Comparison of ENCODE assay signal across 8 mouse cellular contexts in genomic region chr2:34799357-34800256, GRCm38 (mm10). TPM values are rescaled to one million over a fixed set of nuclear protein-coding genes. Genes with fewer than 3 reads are reported as not detected.
DNase-seq lines count a peak whose midpoint lies in the region; ATAC-seq and TF ChIP-seq lines count a peak whose summit lies in the region.

Rabepk (minus strand) TSS chr2:34799912.

- peaks cover 4% of the 10 kb centered on the region; the same call in 1 of the 2 replicates for H3K36me3 ChIP-seq in ES-E14 (ENCODE audit: control insufficient read depth, insufficient read depth, low read length, poor library complexity, severe bottlenecking)
- H3K36me3 ChIP-seq in forebrain, embryonic 13.5 days (ENCODE audit: poor library complexity, severe bottlenecking), result 0 out of 2 replicates have a peak, but pooled peaks cover 4% of the 10 kb centered on the region
- peaks cover 16% of the 10 kb centered on the region; the same call in 1 of the 2 replicates for H3K36me3 ChIP-seq in heart, postnatal 0 days (replicated peaks; ENCODE audit: control insufficient read depth, insufficient read depth, low read length)
- peaks cover 3% of the 10 kb centered on the region; the same call in 1 of the 2 replicates for H3K36me3 ChIP-seq in neural tube, embryonic 14.5 days (ENCODE audit: control insufficient read depth, insufficient read depth, low read length)
- H3K36me3 ChIP-seq in testis, adult 2 months (ENCODE audit: control insufficient read depth, insufficient read depth, low read length), result no peaks in the 10 kb centered on the region

- H3K27me3 ChIP-seq in forebrain, embryonic 13.5 days, result no peaks in the 10 kb centered on the region
- no peaks in the 10 kb centered on the region for H3K27me3 ChIP-seq in heart, postnatal 0 days (ENCODE audit: control insufficient read depth, insufficient read depth, low read length)
- no peaks in the 10 kb centered on the region for H3K27me3 ChIP-seq in neural tube, embryonic 14.5 days (ENCODE audit: control insufficient read depth, insufficient read depth, low read length)
- no peaks in the 10 kb centered on the region for H3K27me3 ChIP-seq in testis, adult 2 months (ENCODE audit: control insufficient read depth, insufficient read depth, low read length)

- peak; percentile 69 for ATAC-seq in cerebellum, adult (ENCODE audit: insufficient number of reproducible peaks, low FRiP score, low TSS enrichment)
- peak; percentile 57 for ATAC-seq in forebrain, embryonic 13.5 days
- peak; percentile 58 for ATAC-seq in heart, postnatal 0 days (ENCODE audit: insufficient read depth, low read depth)
- peak; percentile 60 for ATAC-seq in neural tube, embryonic 14.5 days (ENCODE audit: low read depth)

- no peak for TF ChIP-seq CTCF in heart, postnatal 0 days (IDR thresholded peaks at IDR 0.05; ENCODE audit: low read depth)
- TF ChIP-seq CTCF in testis, adult 2 months (IDR thresholded peaks at IDR 0.05; ENCODE audit: control insufficient read depth, insufficient read depth, insufficient replicate concordance, low read depth, low read length), result no peak

- TF ChIP-seq EP300 in heart, postnatal 0 days (IDR thresholded peaks at IDR 0.05; ENCODE audit: low read depth), result no peak

- H3K4me2 ChIP-seq in forebrain, embryonic 13.5 days, result peak within 1 kb of the TSS; percentile 89
- peak within 1 kb of the TSS; percentile 98 for H3K4me2 ChIP-seq in heart, postnatal 0 days (ENCODE audit: low read depth, low read length)
- H3K4me2 ChIP-seq in neural tube, embryonic 14.5 days (ENCODE audit: low read depth, low read length), result peak within 1 kb of the TSS; percentile 80

- H3K4me3 ChIP-seq in ES-E14 (ENCODE audit: insufficient read depth in 1 of 2, low read depth in 1 of 2, low read length in 2 of 2, poor library complexity in 1 of 2, severe bottlenecking in 1 of 2), result peak within 1 kb of the TSS; percentile 79 to 88
- H3K4me3 ChIP-seq in forebrain, embryonic 13.5 days, result peak within 1 kb of the TSS; percentile 60
- H3K4me3 ChIP-seq in heart, postnatal 0 days (ENCODE audit: low read depth, low read length), result peak within 1 kb of the TSS; percentile 78
- peak within 1 kb of the TSS; percentile 59 for H3K4me3 ChIP-seq in neural tube, embryonic 14.5 days (ENCODE audit: low read depth, low read length)
- H3K4me3 ChIP-seq in testis, adult 2 months (ENCODE audit: control insufficient read depth, low read depth, low read length), result peak within 1 kb of the TSS; percentile 100

- peak; percentile 82 for DNase-seq in ES-E14 (ENCODE audit: low read depth, low spot score)
- DNase-seq in heart, postnatal 0 days (ENCODE audit: low spot score), result peak; percentile 90
- DNase-seq in kidney, postnatal 4 days, result peak; percentile 89 to 93
- DNase-seq in lung, adult 18-20 months, result peak; percentile 89 to 93

- in situ Hi-C loops in ES-E14 (cut with MboI; ENCODE audit: low sequenced_read_pairs in 2 of 2, unreplicated experiment in 2 of 2), result no loop called here

- H3K27ac ChIP-seq in ES-E14 (ENCODE audit: insufficient read depth, low read depth, low read length, poor library complexity, severe bottlenecking), result 0 out of 2 replicates have a peak within 1 kb of the TSS, but pooled peaks have one; percentile 14
- H3K27ac ChIP-seq in forebrain, embryonic 13.5 days, result no peak within 1 kb of the TSS
- H3K27ac ChIP-seq in heart, postnatal 0 days (ENCODE audit: low read depth), result peak within 1 kb of the TSS; percentile 77
- no peak within 1 kb of the TSS for H3K27ac ChIP-seq in neural tube, embryonic 14.5 days (ENCODE audit: low read depth, low read length)
- H3K27ac ChIP-seq in testis, adult 2 months (ENCODE audit: control insufficient read depth, insufficient read depth, low read depth, low read length), result peak within 1 kb of the TSS; percentile 93

- 5% methylated on average over 44 of the region's 44 CpGs for WGBS in forebrain, embryonic 13.5 days
- WGBS in heart, postnatal 0 days, result 3% methylated on average over 44 of the region's 44 CpGs
- 6% methylated on average over 44 of the region's 44 CpGs for WGBS in neural tube, embryonic 14.5 days

- TF ChIP-seq POLR2A in testis, adult 2 months (IDR thresholded peaks at IDR 0.05; ENCODE audit: control insufficient read depth, low read depth, low read length), result peak; percentile 94

- H3K9me3 ChIP-seq in ES-E14 (ENCODE audit: control insufficient read depth, insufficient read depth, low read depth, low read length), result no peaks in the 10 kb centered on the region
- H3K9me3 ChIP-seq in forebrain, embryonic 13.5 days (replicated peaks), result no peaks in the 10 kb centered on the region
- no peaks in the 10 kb centered on the region for H3K9me3 ChIP-seq in heart, postnatal 0 days (replicated peaks; ENCODE audit: control insufficient read depth, low read length)
- no peaks in the 10 kb centered on the region for H3K9me3 ChIP-seq in neural tube, embryonic 14.5 days (ENCODE audit: control insufficient read depth, low read length)

- no peaks in the 10 kb centered on the region for H3K4me1 ChIP-seq in ES-E14 (ENCODE audit: control insufficient read depth in 2 of 2, insufficient read depth in 2 of 2, low read length in 2 of 2, poor library complexity in 1 of 2)
- peaks cover 27% of the 10 kb centered on the region for H3K4me1 ChIP-seq in forebrain, embryonic 13.5 days
- peaks cover 22% of the 10 kb centered on the region for H3K4me1 ChIP-seq in heart, postnatal 0 days (ENCODE audit: control insufficient read depth, insufficient read depth)
- H3K4me1 ChIP-seq in neural tube, embryonic 14.5 days (ENCODE audit: control insufficient read depth, insufficient read depth, low read length), result peaks cover 14% of the 10 kb centered on the region
- H3K4me1 ChIP-seq in testis, adult 2 months (ENCODE audit: control insufficient read depth, insufficient read depth, low read length), result peaks cover 10% of the 10 kb centered on the region

- H3K9ac ChIP-seq in ES-E14 (ENCODE audit: insufficient read depth, low read depth, low read length, poor library complexity, severe bottlenecking), result peak within 1 kb of the TSS; percentile 83
- H3K9ac ChIP-seq in forebrain, embryonic 13.5 days, result peak within 1 kb of the TSS; percentile 69
- H3K9ac ChIP-seq in heart, postnatal 0 days (replicated peaks; ENCODE audit: low read depth, low read length), result peak within 1 kb of the TSS; percentile 70
- peak within 1 kb of the TSS; percentile 57 for H3K9ac ChIP-seq in neural tube, embryonic 14.5 days (replicated peaks; ENCODE audit: low read depth, low read length)

TF ChIP-seq in ES-E14, 5 proteins besides CTCF, POLR2A, EP300 and RAD21:
- TF ChIP-seq MAFK (IDR thresholded peaks at IDR 0.05; ENCODE audit: insufficient read depth, low read depth, low read length), result no peak
- peak; percentile 57; the same call in 1 of the 2 replicates for TF ChIP-seq HCFC1 (IDR thresholded peaks at IDR 0.05; ENCODE audit: borderline replicate concordance, insufficient read depth, low read length)

RNA-seq across cellular contexts. Expression of gene Rabepk, which starts in this region (rescaled TPM):
- total RNA-seq in ES-E14 (2012; rRNA removed), result 32.7 and 34.7 TPM in 2 replicates
- 27.2 and 29.8 TPM in 2 replicates for polyA plus RNA-seq in forebrain, embryonic 13.5 days (2015; fragmentation: Nextera tagmentation; extraction: Ambion mirVana)
- 18.6 and 31.0 TPM in 2 replicates for total RNA-seq in heart, postnatal 0 days (2014; rRNA removed; ENCODE audit: low replicate concordance)
- 20.1 and 22.1 TPM in 2 replicates for polyA plus RNA-seq in heart, postnatal 0 days (2015; fragmentation: Nextera tagmentation; extraction: Ambion mirVana)
- polyA plus RNA-seq in neural tube, embryonic 14.5 days (2014; fragmentation: Nextera tagmentation; extraction: Ambion mirVana), result 26.0 and 29.1 TPM in 2 replicates
- 431 and 458 TPM in 2 replicates for polyA plus RNA-seq in testis, adult 2 months (2012; rRNA removed)

Comparison
In these comparisons a context has a peak if more than half of its experiments do, and no peak if none do; other contexts are left out.
1. RNA of gene Rabepk (polyA plus RNA-seq): 431 to 458 TPM in testis, adult 2 months; 27.2 to 29.8 TPM in forebrain, embryonic 13.5 days, 26.0 to 29.1 TPM in neural tube, embryonic 14.5 days and 20.1 to 22.1 TPM in heart, postnatal 0 days; every median in the first group is over 10 times any median in the second.
2. H3K27ac ChIP-seq: peak in ES-E14 (single experiment), heart, postnatal 0 days (single experiment) and testis, adult 2 months (single experiment); none in forebrain, embryonic 13.5 days (single experiment) and neural tube, embryonic 14.5 days (single experiment).
3. Peak in every context shown above with its lines, with median percentiles within 50 percentile points of each other: DNase-seq, H3K4me3 ChIP-seq, H3K9ac ChIP-seq, ATAC-seq and H3K4me2 ChIP-seq.